Comparison of ENCODE assay signal across 19 mouse cellular contexts in genomic region chr16:45269886-45270285, GRCm38 (mm10).
"Had no signal": no experiment of that assay in that cellular context is flagged by ENCODE, and none has a peak within 500 bp of the region (broad histone marks: within the 10 kb centered on the region; RNA-seq: fewer than 3 reads in every experiment).

No protein-coding gene starts in this region.

- H3K36me3 ChIP-seq: limb, embryonic 12.5 days; limb, embryonic 15.5 days; midbrain, embryonic 12.5 days; midbrain, embryonic 15.5 days; neural tube, embryonic 12.5 days; neural tube, embryonic 15.5 days; stomach, embryonic 15.5 days had no signal

- H3K27me3 ChIP-seq: limb, embryonic 12.5 days; limb, embryonic 15.5 days; midbrain, embryonic 12.5 days; midbrain, embryonic 15.5 days; neural tube, embryonic 12.5 days; neural tube, embryonic 15.5 days; stomach, embryonic 15.5 days had no signal

- H3K4me3 ChIP-seq: limb, embryonic 12.5 days; limb, embryonic 15.5 days; midbrain, embryonic 12.5 days; midbrain, embryonic 15.5 days; neural tube, embryonic 12.5 days; neural tube, embryonic 15.5 days; stomach, embryonic 15.5 days had no signal

- H3K4me1 ChIP-seq: limb, embryonic 12.5 days; limb, embryonic 15.5 days; midbrain, embryonic 12.5 days; midbrain, embryonic 15.5 days; neural tube, embryonic 12.5 days; neural tube, embryonic 15.5 days; stomach, embryonic 15.5 days had no signal

- H3K27ac ChIP-seq: limb, embryonic 12.5 days; limb, embryonic 15.5 days; liver, embryonic 14.5 days; macrophage; midbrain, embryonic 12.5 days; midbrain, embryonic 15.5 days; neural tube, embryonic 12.5 days; neural tube, embryonic 15.5 days; stomach, embryonic 15.5 days had no signal

- DNase-seq: kidney, postnatal 14 days; kidney, postnatal 4 days; left cerebral cortex, postnatal 4 days; liver, postnatal 0 days; lung, embryonic 14.5 days; right cerebral cortex, adult 18-20 months; right cerebral cortex, postnatal 14 days; right cerebral cortex, postnatal 4 days; spleen, adult 18-20 months; thymus, postnatal 25 days had no signal

- H3K9ac ChIP-seq: limb, embryonic 12.5 days; limb, embryonic 15.5 days; liver, embryonic 14.5 days; liver, postnatal 0 days; lung, embryonic 14.5 days; midbrain, embryonic 12.5 days; midbrain, embryonic 15.5 days; neural tube, embryonic 12.5 days; neural tube, embryonic 15.5 days; stomach, embryonic 15.5 days had no signal
